In the genomic region with DNA sequence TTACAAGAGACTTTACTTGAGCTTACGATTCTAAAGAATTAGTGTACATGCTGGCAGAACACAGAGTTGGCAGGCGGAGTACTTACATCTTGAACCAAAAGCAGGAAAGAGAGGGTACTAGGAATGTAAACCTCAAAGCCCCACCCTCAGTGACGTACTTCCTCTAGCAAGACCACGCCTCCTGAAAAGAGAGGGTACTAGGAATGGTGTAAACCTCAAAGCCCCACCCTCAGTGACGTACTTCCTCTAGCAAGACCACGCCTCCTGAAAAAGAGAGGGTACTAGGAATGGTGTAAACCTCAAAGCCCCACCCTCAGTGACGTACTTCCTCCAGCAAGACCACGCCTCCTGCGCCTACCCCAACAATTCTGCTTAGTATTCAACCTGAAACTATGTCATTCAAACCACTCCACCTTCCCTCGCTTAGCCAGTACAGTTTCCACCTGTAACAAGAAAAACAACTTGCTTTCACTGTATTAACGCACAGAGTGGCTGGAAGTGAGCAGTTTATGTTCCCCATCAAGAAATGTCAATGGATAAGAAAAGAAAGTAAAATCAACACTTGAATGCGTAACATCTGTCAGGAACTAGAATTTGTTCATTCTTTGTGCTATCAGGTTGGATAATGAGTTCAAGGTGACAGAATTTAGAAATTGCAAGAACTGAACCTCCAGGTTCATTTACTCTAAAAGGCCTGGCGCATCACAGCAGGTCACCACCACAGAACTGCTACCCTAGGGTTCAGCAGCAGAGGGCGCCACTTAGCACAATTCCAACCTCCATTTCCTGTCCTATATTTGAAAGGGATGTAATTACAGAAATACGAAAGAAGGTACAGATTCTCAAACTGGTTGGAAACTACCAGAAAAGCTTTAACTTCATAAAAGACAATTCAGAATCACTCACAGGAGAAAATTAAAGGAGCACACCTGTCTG, we compare ENCODE assay signal across 10 mouse cellular contexts.
A peak's percentile ranks its signal among the peaks of the same experiment; 100 is the strongest.
DNase-seq lines count a peak whose midpoint lies in the region; ATAC-seq and TF ChIP-seq lines count a peak whose summit lies in the region.
"Had no signal": no experiment of that assay in that cellular context is flagged by ENCODE, and none has a peak within 500 bp of the region (broad histone marks: within the 10 kb centered on the region; RNA-seq: fewer than 3 reads in every experiment).

No protein-coding gene starts in this region.

- 92% methylated on average over 15 of the region's 15 CpGs for WGBS in kidney, postnatal 0 days
- 89% methylated on average over 15 of the region's 15 CpGs for WGBS in stomach, postnatal 0 days

- no peak overlapping the region for H3K4me3 ChIP-seq in kidney, postnatal 0 days (replicated peaks; ENCODE audit: low read depth, low read length)
- H3K4me3 ChIP-seq in stomach, postnatal 0 days (ENCODE audit: low read depth, low read length), result no peak overlapping the region
- H3K4me3 ChIP-seq: heart, embryonic 15.5 days had no signal

- TF ChIP-seq POLR2A in brain, embryonic 14.5 days (IDR thresholded peaks at IDR 0.05; ENCODE audit: borderline replicate concordance, extremely low read depth, insufficient read depth, insufficient read length, poor library complexity, severe bottlenecking), result no peak

- H3K4me2 ChIP-seq in kidney, postnatal 0 days (ENCODE audit: low read length), result no peak overlapping the region
- H3K4me2 ChIP-seq in stomach, postnatal 0 days (replicated peaks; ENCODE audit: low read depth), result no peak overlapping the region
- H3K4me2 ChIP-seq: heart, embryonic 15.5 days had no signal

- ATAC-seq in kidney, postnatal 0 days (replicated peaks; ENCODE audit: low FRiP score, low read depth), result no peak
- no peak for ATAC-seq in stomach, postnatal 0 days (ENCODE audit: low FRiP score, low TSS enrichment)

- H3K36me3 ChIP-seq in kidney, postnatal 0 days (ENCODE audit: insufficient read depth, low read length), result no peaks in the 10 kb centered on the region
- no peaks in the 10 kb centered on the region for H3K36me3 ChIP-seq in stomach, postnatal 0 days (ENCODE audit: control insufficient read depth, insufficient read depth, low read length)
- H3K36me3 ChIP-seq: heart, embryonic 15.5 days had no signal

- TF ChIP-seq EP300 in stomach, postnatal 0 days (optimal IDR thresholded peaks at IDR 0.05), result no peak

- H3K27me3 ChIP-seq in kidney, postnatal 0 days (ENCODE audit: insufficient read depth, low read length), result no peaks in the 10 kb centered on the region
- no peaks in the 10 kb centered on the region for H3K27me3 ChIP-seq in stomach, postnatal 0 days (ENCODE audit: control insufficient read depth, insufficient read depth, low read length)
- H3K27me3 ChIP-seq: heart, embryonic 15.5 days had no signal

- H3K9me3 ChIP-seq in kidney, postnatal 0 days (replicated peaks; ENCODE audit: low read length), result no peaks in the 10 kb centered on the region
- H3K9me3 ChIP-seq in stomach, postnatal 0 days (ENCODE audit: control insufficient read depth, low read length), result no peaks in the 10 kb centered on the region
- H3K9me3 ChIP-seq: heart, embryonic 15.5 days had no signal

- no peak overlapping the region for H3K9ac ChIP-seq in kidney, postnatal 0 days (ENCODE audit: low read depth, low read length)
- H3K9ac ChIP-seq in stomach, postnatal 0 days (ENCODE audit: low read length), result no peak overlapping the region
- H3K9ac ChIP-seq: heart, embryonic 15.5 days had no signal

- no peak for DNase-seq in kidney, postnatal 0 days (ENCODE audit: low spot score)
- DNase-seq in kidney, postnatal 10 days, result no peak
- peak; percentile 62 for DNase-seq in ES-CJ7 (ENCODE audit: low read depth, low spot score)
- DNase-seq in brain, embryonic 14.5 days (ENCODE audit: low read depth), result no peak
- DNase-seq in stomach, postnatal 0 days (ENCODE audit: low spot score), result no peak
- DNase-seq in urinary bladder, postnatal 10 days (ENCODE audit: low spot score), result no peak
- no peak for DNase-seq in right cerebral cortex, adult 18-20 months
- no peak for DNase-seq in gastrocnemius, postnatal 25 days
- DNase-seq: cerebellum, adult 11 months had no signal

- no peak overlapping the region for H3K27ac ChIP-seq in kidney, postnatal 0 days
- H3K27ac ChIP-seq in stomach, postnatal 0 days (replicated peaks), result no peak overlapping the region
- H3K27ac ChIP-seq: heart, embryonic 15.5 days had no signal

- TF ChIP-seq CTCF in kidney, postnatal 0 days (IDR thresholded peaks at IDR 0.05; ENCODE audit: low read depth), result peak; percentile 54
- TF ChIP-seq CTCF in brain, embryonic 14.5 days (IDR thresholded peaks at IDR 0.05; ENCODE audit: borderline replicate concordance, extremely low read depth, insufficient read depth, insufficient read length), result peak; percentile 50; the same call in 1 of the 2 replicates
- peak; percentile 51 for TF ChIP-seq CTCF in stomach, postnatal 0 days (IDR thresholded peaks at IDR 0.05; ENCODE audit: low read depth)

- no peaks in the 10 kb centered on the region for H3K4me1 ChIP-seq in kidney, postnatal 0 days (replicated peaks; ENCODE audit: insufficient read depth, low read length)
- no peaks in the 10 kb centered on the region for H3K4me1 ChIP-seq in stomach, postnatal 0 days (replicated peaks; ENCODE audit: control insufficient read depth, insufficient read depth)
- H3K4me1 ChIP-seq: heart, embryonic 15.5 days had no signal
